Mouse (Mus musculus) T-helper 1 cell (primary cell): ENCODE results near the gene Gm13696.
"Not testable (repeated sequence)": the region's sequence is repeated elsewhere in the genome, so short reads cannot be mapped to it uniquely, and the experiment has no call there.

ENCODE experiments used
- in situ Hi-C: fragments of 300-600 bp; cut with MboI, MseI; formaldehyde crosslinking; loops from one replicate; pipeline ENCODE4 v1.15.1; 2025; ENCODE audit warnings: high pct_unique_total_duplicates

Gene Gm13696

GRCm38 (mm10) chr2:83972823-83973222 lies at the start of gene Gm13696:
Gene Gm13696, plus strand, starts transcription at chr2:83973123.
- in situ Hi-C loops: loop anchor here (25.0 kb wide), 1 partner anchor 664 kb away; no protein-coding TSS in a partner anchor

- in situ Hi-C loops: no loop called here
Observed at GRCm38 (mm10) chr2:83929478-83930088, 43.3 kb upstream of the Gm13696 start.

- in situ Hi-C loops: loop anchor here (5.0 kb wide), 1 partner anchor 36 kb away; the partner anchor contains the start of gene Gm13694
Observed at GRCm38 (mm10) chr2:83940931-83941361, 32.0 kb upstream of the Gm13696 start, which contains the start of gene Zswim2. Gene Zswim2, minus strand, starts transcription at chr2:83941228.

GRCm38 (mm10) chr2:83941378-83941777 lies 31.5 kb upstream of the Gm13696 start:
- in situ Hi-C loops: loop anchor here (5.0 kb wide), 1 partner anchor 36 kb away; the partner anchor contains the start of gene Gm13694

- in situ Hi-C loops: loop anchor here (5.0 kb wide), 1 partner anchor 36 kb away; the partner anchor contains the start of gene Gm13694
Observed at GRCm38 (mm10) chr2:83941792-83942191, 31.1 kb upstream of the Gm13696 start.

- in situ Hi-C loops: loop anchor here (25.0 kb wide), 1 partner anchor 682 kb away; no protein-coding TSS in a partner anchor
Observed at GRCm38 (mm10) chr2:83955393-83955792, 17.5 kb upstream of the Gm13696 start, which contains the start of gene Gm13698. Gene Gm13698, plus strand, starts transcription at chr2:83955693.

- in situ Hi-C loops: loop anchor here (25.0 kb wide), 1 partner anchor 676 kb away; no protein-coding TSS in a partner anchor
Observed at GRCm38 (mm10) chr2:83961203-83961602, 11.7 kb upstream of the Gm13696 start, which contains the start of gene Gm13693. Gene Gm13693, plus strand, starts transcription at chr2:83961503.

- in situ Hi-C loops: loop anchor here (5.0 to 25.0 kb wide), 2 partner anchors 45 to 670 kb away; no protein-coding TSS in a partner anchor
Observed at GRCm38 (mm10) chr2:83967013-83967412, 5.9 kb upstream of the Gm13696 start, which contains the start of gene Gm13695. Gene Gm13695, plus strand, starts transcription at chr2:83967313.

- in situ Hi-C loops: loop anchor here (5.0 kb wide), 1 partner anchor 36 kb away; the partner anchor contains the start of gene Zswim2
Observed at GRCm38 (mm10) chr2:83978633-83979032, 5.7 kb downstream of the Gm13696 start, which contains the start of gene Gm13694. Gene Gm13694, plus strand, starts transcription at chr2:83978933.

- in situ Hi-C loops: not testable (repeated sequence)
Observed at GRCm38 (mm10) chr2:83984443-83984842, 11.5 kb downstream of the Gm13696 start, which contains the start of gene Gm13697. Gene Gm13697, plus strand, starts transcription at chr2:83984743.

GRCm38 (mm10) chr2:83990253-83990652 lies 17.3 kb downstream of the Gm13696 start, which contains the start of gene Gm13691:
Gene Gm13691, plus strand, starts transcription at chr2:83990553.
- in situ Hi-C loops: not testable (repeated sequence)

GRCm38 (mm10) chr2:83993639-83994255 lies 20.8 kb downstream of the Gm13696 start:
- in situ Hi-C loops: not testable (repeated sequence)

GRCm38 (mm10) chr2:83994526-83994925 lies 21.6 kb downstream of the Gm13696 start:
- in situ Hi-C loops: not testable (repeated sequence)

GRCm38 (mm10) chr2:84008913-84009312 lies 36.0 kb downstream of the Gm13696 start:
- in situ Hi-C loops: no loop called here

GRCm38 (mm10) chr2:84009818-84010217 lies 36.9 kb downstream of the Gm13696 start:
- in situ Hi-C loops: loop anchor here (5.0 kb wide), 1 partner anchor 43 kb away; the partner anchor contains the start of gene Gm13695

- in situ Hi-C loops: loop anchor here (5.0 kb wide), 1 partner anchor 47 kb away; the partner anchor contains the start of gene Gm13695
Observed at GRCm38 (mm10) chr2:84014572-84014971, 41.6 kb downstream of the Gm13696 start.

GRCm38 (mm10) chr2:84016291-84016690 lies 43.4 kb downstream of the Gm13696 start:
- in situ Hi-C loops: not testable (repeated sequence)

- in situ Hi-C loops: no loop called here
Observed at GRCm38 (mm10) chr2:84018330-84018729, 45.4 kb downstream of the Gm13696 start.

- in situ Hi-C loops: no loop called here
Observed at GRCm38 (mm10) chr2:84019519-84020305, 46.8 kb downstream of the Gm13696 start.

GRCm38 (mm10) chr2:84021930-84022329 lies 49.0 kb downstream of the Gm13696 start:
- in situ Hi-C loops: no loop called here

- in situ Hi-C loops: no loop called here
Observed at GRCm38 (mm10) chr2:84022905-84023304, 50.0 kb downstream of the Gm13696 start.
